ENCODE assay signal across 7 mouse cellular contexts in genomic region chr19:6951381-6951968, GRCm38 (mm10). TPM values are rescaled to one million over a fixed set of nuclear protein-coding genes. Genes with fewer than 3 reads are reported as not detected.
DNase-seq lines count a peak whose midpoint lies in the region; ATAC-seq and TF ChIP-seq lines count a peak whose summit lies in the region.

No protein-coding gene starts in this region.

- no peak; the same call in none of the 2 replicates for TF ChIP-seq POLR2A in small intestine, adult 2 months (IDR thresholded peaks at IDR 0.05; ENCODE audit: low read depth, low read length)

- peaks cover 6% of the 10 kb centered on the region; the same call in 1 of the 2 replicates for H3K4me1 ChIP-seq in intestine, postnatal 0 days (replicated peaks; ENCODE audit: control insufficient read depth, insufficient read depth, low read length)
- H3K4me1 ChIP-seq in midbrain, embryonic 12.5 days: peaks cover 23% of the 10 kb centered on the region
- peaks cover 50% of the 10 kb centered on the region for H3K4me1 ChIP-seq in small intestine, adult 2 months (ENCODE audit: control insufficient read depth, insufficient read depth, insufficient read length, low read length)

- WGBS in intestine, postnatal 0 days: under 1% methylated on average over 35 of the region's 35 CpGs
- WGBS in midbrain, embryonic 12.5 days: 1% methylated on average over 35 of the region's 35 CpGs
- WGBS in small intestine, adult 2 months: 1% methylated on average over 35 of the region's 35 CpGs

- peak; percentile 98 for DNase-seq in adrenal gland, adult 2 months
- DNase-seq in embryo, embryonic 11.5 days (ENCODE audit: low read depth, low spot score): peak; percentile 83
- DNase-seq in gastrocnemius, postnatal 36 days: peak; percentile 92 to 93
- peak; percentile 93 for DNase-seq in left cerebral cortex, postnatal 4 days

- ATAC-seq in intestine, postnatal 0 days: peak; percentile 58
- peak; percentile 77 for ATAC-seq in midbrain, embryonic 12.5 days (ENCODE audit: low FRiP score, low read depth)

- TF ChIP-seq CTCF in intestine, postnatal 0 days (IDR thresholded peaks at IDR 0.05; ENCODE audit: low read depth): no peak
- TF ChIP-seq CTCF in small intestine, adult 2 months (IDR thresholded peaks at IDR 0.05; ENCODE audit: extremely low read depth, insufficient read length, insufficient replicate concordance, low read depth, low read length): peak; percentile 17; the same call in 1 of the 2 replicates

- peak overlapping the region; percentile 77 for H3K4me2 ChIP-seq in intestine, postnatal 0 days (replicated peaks; ENCODE audit: low read depth)
- H3K4me2 ChIP-seq in midbrain, embryonic 12.5 days (replicated peaks): peak overlapping the region; percentile 83

- no peaks in the 10 kb centered on the region for H3K27me3 ChIP-seq in intestine, postnatal 0 days (replicated peaks; ENCODE audit: control insufficient read depth, insufficient read depth, low read length)
- no peaks in the 10 kb centered on the region for H3K27me3 ChIP-seq in midbrain, embryonic 12.5 days
- no peaks in the 10 kb centered on the region for H3K27me3 ChIP-seq in small intestine, adult 2 months (ENCODE audit: control insufficient read depth, insufficient read depth, low read length)

- H3K9ac ChIP-seq in intestine, postnatal 0 days (ENCODE audit: low read depth, low read length): peak overlapping the region; percentile 63
- peak overlapping the region; percentile 56 for H3K9ac ChIP-seq in midbrain, embryonic 12.5 days (replicated peaks)

- peaks cover 37% of the 10 kb centered on the region for H3K36me3 ChIP-seq in intestine, postnatal 0 days (ENCODE audit: control insufficient read depth, insufficient read depth)
- H3K36me3 ChIP-seq in midbrain, embryonic 12.5 days: peaks cover 7% of the 10 kb centered on the region
- peaks cover 41% of the 10 kb centered on the region for H3K36me3 ChIP-seq in small intestine, adult 2 months (ENCODE audit: control insufficient read depth, insufficient read depth, low read length)

- peak overlapping the region; percentile 92 for H3K27ac ChIP-seq in intestine, postnatal 0 days (ENCODE audit: low read depth, low read length)
- peak overlapping the region; percentile 98 for H3K27ac ChIP-seq in midbrain, embryonic 12.5 days (replicated peaks)
- peak overlapping the region; percentile 94 for H3K27ac ChIP-seq in small intestine, adult 2 months (ENCODE audit: insufficient read depth, low read depth, low read length)

- intact Hi-C loops in gastrocnemius, postnatal 36 days (cut with DNase I): no loop called here
- intact Hi-C loops in left cerebral cortex, postnatal 4 days (cut with DNase I): no loop called here

- peak overlapping the region; percentile 56 for H3K4me3 ChIP-seq in intestine, postnatal 0 days (ENCODE audit: low read depth, low read length)
- peak overlapping the region; percentile 60 for H3K4me3 ChIP-seq in midbrain, embryonic 12.5 days
- H3K4me3 ChIP-seq in small intestine, adult 2 months (ENCODE audit: low read depth, low read length): peak overlapping the region; percentile 70

- H3K9me3 ChIP-seq in intestine, postnatal 0 days (ENCODE audit: control insufficient read depth): no peaks in the 10 kb centered on the region
- H3K9me3 ChIP-seq in midbrain, embryonic 12.5 days: no peaks in the 10 kb centered on the region

RNA-seq across cellular contexts. Expression of gene Gpr137, which starts 9.2 kb away (rescaled TPM):
- 10 to 100 TPM; 47.9 to 51.5 TPM for total RNA-seq in adrenal gland, adult 2 months (2021)
- polyA plus RNA-seq in adrenal gland, adult 2 months (2012; rRNA removed): 202 and 223 TPM in 2 replicates
- 1 to 10 TPM; 9.4 to 9.7 TPM for total RNA-seq in gastrocnemius, postnatal 36 days (2021)
- polyA plus RNA-seq in intestine, postnatal 0 days (2015; fragmentation: Nextera tagmentation; extraction: Ambion mirVana): 20.0 and 20.9 TPM in 2 replicates
- 10 to 100 TPM; 56.8 to 63.6 TPM for total RNA-seq in left cerebral cortex, postnatal 4 days (2021)
- polyA plus RNA-seq in midbrain, embryonic 12.5 days (2016; fragmentation: Nextera tagmentation; extraction: Ambion mirVana): 37.7 and 38.3 TPM in 2 replicates
- polyA plus RNA-seq in small intestine, adult 2 months (2012; rRNA removed): 77.5 and 97.8 TPM in 2 replicates

RNA-seq across cellular contexts. Expression of gene Bad, which starts 9.8 kb away (rescaled TPM):
- total RNA-seq in adrenal gland, adult 2 months (2021): 10 to 100 TPM; 44.7 to 58.7 TPM
- 91.2 and 102 TPM in 2 replicates for polyA plus RNA-seq in adrenal gland, adult 2 months (2012; rRNA removed)
- 10 to 100 TPM; 10.7 to 14.1 TPM for total RNA-seq in gastrocnemius, postnatal 36 days (2021)
- 66.2 and 70.1 TPM in 2 replicates for polyA plus RNA-seq in intestine, postnatal 0 days (2015; fragmentation: Nextera tagmentation; extraction: Ambion mirVana)
- total RNA-seq in left cerebral cortex, postnatal 4 days (2021): 10 to 100 TPM; 46.2 to 47.1 TPM
- 67.6 and 69.0 TPM in 2 replicates for polyA plus RNA-seq in midbrain, embryonic 12.5 days (2016; fragmentation: Nextera tagmentation; extraction: Ambion mirVana)
- 83.3 and 127 TPM in 2 replicates for polyA plus RNA-seq in small intestine, adult 2 months (2012; rRNA removed)

RNA-seq across cellular contexts. Expression of gene Kcnk4, which starts 17.2 kb away (rescaled TPM):
- total RNA-seq in adrenal gland, adult 2 months (2021): under 1 TPM in 1 of 2 experiments, not detected in 1; 0.31 TPM
- polyA plus RNA-seq in adrenal gland, adult 2 months (2012; rRNA removed): 0.06 TPM in 1 of 2 replicates, not detected in the other
- not detected for total RNA-seq in gastrocnemius, postnatal 36 days (2021)
- polyA plus RNA-seq in intestine, postnatal 0 days (2015; fragmentation: Nextera tagmentation; extraction: Ambion mirVana): 0.21 and 0.38 TPM in 2 replicates
- total RNA-seq in left cerebral cortex, postnatal 4 days (2021): 10 to 100 TPM; 13.8 to 15.5 TPM
- polyA plus RNA-seq in midbrain, embryonic 12.5 days (2016; fragmentation: Nextera tagmentation; extraction: Ambion mirVana): 0.19 and 0.52 TPM in 2 replicates
- not detected in 2 replicates for polyA plus RNA-seq in small intestine, adult 2 months (2012; rRNA removed)

RNA-seq across cellular contexts. Expression of gene Ppp1r14b, which starts 23.3 kb away (rescaled TPM):
- total RNA-seq in adrenal gland, adult 2 months (2021): 100 to 1,000 TPM; 123 to 288 TPM
- 156 and 181 TPM in 2 replicates for polyA plus RNA-seq in adrenal gland, adult 2 months (2012; rRNA removed)
- 100 to 1,000 TPM; 105 to 128 TPM for total RNA-seq in gastrocnemius, postnatal 36 days (2021)
- 102 and 105 TPM in 2 replicates for polyA plus RNA-seq in intestine, postnatal 0 days (2015; fragmentation: Nextera tagmentation; extraction: Ambion mirVana)
- 100 to 1,000 TPM; 335 to 369 TPM for total RNA-seq in left cerebral cortex, postnatal 4 days (2021)
- 265 and 314 TPM in 2 replicates for polyA plus RNA-seq in midbrain, embryonic 12.5 days (2016; fragmentation: Nextera tagmentation; extraction: Ambion mirVana)
- 44.2 and 100 TPM in 2 replicates for polyA plus RNA-seq in small intestine, adult 2 months (2012; rRNA removed)

RNA-seq across cellular contexts. Expression of gene Plcb3, which starts 24.8 kb away (rescaled TPM):
- 10 to 100 TPM; 34.1 to 47.8 TPM for total RNA-seq in adrenal gland, adult 2 months (2021)
- 69.1 and 87.1 TPM in 2 replicates for polyA plus RNA-seq in adrenal gland, adult 2 months (2012; rRNA removed)
- total RNA-seq in gastrocnemius, postnatal 36 days (2021): 10 to 100 TPM in 1 of 2 experiments, 1 to 10 TPM in 1; 8.1 to 10.7 TPM
- polyA plus RNA-seq in intestine, postnatal 0 days (2015; fragmentation: Nextera tagmentation; extraction: Ambion mirVana): 107 and 123 TPM in 2 replicates
- total RNA-seq in left cerebral cortex, postnatal 4 days (2021): 10 to 100 TPM; 13.7 to 15.1 TPM
- polyA plus RNA-seq in midbrain, embryonic 12.5 days (2016; fragmentation: Nextera tagmentation; extraction: Ambion mirVana): 21.6 and 22.5 TPM in 2 replicates
- 200 and 595 TPM in 2 replicates for polyA plus RNA-seq in small intestine, adult 2 months (2012; rRNA removed)

Comparison
In these comparisons a context has a peak if more than half of its experiments do, and no peak if none do; other contexts are left out.
1. Peak in every context shown above with its lines: DNase-seq, ATAC-seq, H3K4me3 ChIP-seq and H3K27ac ChIP-seq.